Mouse (Mus musculus) kidney, postnatal 10 days (tissue): ENCODE results near the gene Pde4b.
A peak's percentile ranks its signal among the peaks of the same experiment; 100 is the strongest.

Experiments
- DNase-seq: peaks from one replicate; pipeline ENCODE4 v3.0.0; 2021; ENCODE audit warnings: mixed read lengths

Gene Pde4b

DNA sequence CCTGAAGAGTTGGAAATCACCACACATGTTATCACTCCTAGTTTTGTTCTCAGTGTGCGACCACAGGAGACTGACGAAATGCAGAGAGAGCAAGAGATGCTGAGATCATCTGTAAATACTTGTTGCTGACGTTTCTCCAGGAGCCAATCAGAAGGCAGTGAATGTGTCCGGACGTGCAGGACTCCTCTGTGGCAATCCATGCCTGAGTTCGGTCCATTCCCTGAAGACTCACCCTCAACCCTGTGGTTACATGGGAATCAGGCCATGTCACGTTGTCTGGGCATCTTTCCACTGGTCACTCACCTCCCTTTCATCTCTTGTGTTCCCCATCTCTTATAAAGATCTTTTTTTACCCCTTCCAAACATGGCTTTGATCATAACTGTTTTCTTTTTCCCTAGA lies 468.2 kb downstream of the Pde4b start:
- DNase-seq: no peak

DNA sequence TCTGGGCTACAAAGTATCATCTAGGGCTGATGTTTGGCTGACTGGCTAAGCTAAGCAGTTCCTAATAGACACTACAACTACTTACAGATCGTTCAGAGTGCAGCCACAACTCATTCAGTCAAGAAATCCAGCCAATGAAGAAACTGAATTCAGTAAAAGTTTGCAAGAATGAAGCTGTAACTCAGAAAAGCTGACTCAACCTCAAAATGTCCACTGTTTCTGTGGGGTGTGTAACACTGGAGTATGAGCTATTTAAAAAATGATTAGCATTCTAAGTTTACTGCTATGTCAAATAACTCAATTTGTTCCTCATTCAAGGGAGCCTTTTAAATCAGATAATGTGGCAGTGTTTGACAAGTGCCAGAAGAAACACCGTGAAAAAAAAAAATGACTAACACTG lies 469.7 kb downstream of the Pde4b start:
- no peak for DNase-seq

DNA sequence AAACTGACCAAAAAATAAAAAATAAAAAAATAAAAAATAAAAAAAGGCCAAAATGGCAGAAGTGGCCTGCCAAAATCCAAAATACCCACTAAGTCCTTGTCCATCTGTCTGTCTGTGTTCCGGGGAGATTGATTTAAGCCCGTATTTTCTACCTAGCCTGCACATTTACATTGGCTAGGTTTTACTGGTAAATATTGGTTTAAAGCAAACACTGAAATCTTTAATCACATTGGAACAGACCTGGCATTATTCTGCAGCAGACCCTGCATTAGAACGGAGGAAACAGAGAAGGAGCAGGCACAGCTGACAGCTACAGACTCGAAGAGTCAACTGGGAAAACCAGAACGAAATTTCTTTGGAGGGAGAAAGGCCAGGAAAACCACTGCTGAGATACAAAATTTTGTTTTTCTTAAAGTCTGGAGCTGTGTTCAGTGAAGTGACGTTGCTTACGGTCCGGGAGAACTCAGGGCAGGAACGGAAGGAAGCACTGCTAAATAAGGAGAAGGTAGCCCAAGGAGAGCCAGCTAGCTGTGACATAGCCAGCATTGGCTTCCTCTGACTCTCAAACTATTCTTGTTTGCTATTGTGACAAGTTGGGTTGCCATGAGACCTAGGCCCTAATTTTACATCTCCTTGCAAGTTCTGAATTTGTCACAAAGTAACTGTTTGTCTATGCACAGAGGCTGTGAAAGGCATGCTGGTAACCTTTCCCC lies 470.3 kb downstream of the Pde4b start:
- no peak for DNase-seq

DNA sequence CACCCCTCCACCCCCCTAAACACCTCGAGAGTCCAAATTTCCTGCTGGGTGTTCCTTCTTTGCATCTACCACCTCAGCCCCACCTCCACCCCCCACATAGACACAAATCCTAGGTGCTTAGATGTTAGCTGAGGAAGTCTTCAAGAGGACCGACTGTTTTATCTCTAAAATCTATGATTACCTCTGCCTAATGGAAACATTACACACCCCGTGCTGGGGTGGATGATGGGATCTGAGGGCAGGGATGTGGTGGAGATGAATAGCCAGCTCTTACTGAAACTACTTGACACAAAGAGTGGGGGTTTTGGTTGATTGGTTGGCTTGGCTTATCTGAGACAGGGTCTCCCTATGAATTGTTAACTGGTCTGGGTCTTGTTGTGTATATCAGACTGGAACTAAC lies 471.0 kb downstream of the Pde4b start:
- no peak for DNase-seq

DNA sequence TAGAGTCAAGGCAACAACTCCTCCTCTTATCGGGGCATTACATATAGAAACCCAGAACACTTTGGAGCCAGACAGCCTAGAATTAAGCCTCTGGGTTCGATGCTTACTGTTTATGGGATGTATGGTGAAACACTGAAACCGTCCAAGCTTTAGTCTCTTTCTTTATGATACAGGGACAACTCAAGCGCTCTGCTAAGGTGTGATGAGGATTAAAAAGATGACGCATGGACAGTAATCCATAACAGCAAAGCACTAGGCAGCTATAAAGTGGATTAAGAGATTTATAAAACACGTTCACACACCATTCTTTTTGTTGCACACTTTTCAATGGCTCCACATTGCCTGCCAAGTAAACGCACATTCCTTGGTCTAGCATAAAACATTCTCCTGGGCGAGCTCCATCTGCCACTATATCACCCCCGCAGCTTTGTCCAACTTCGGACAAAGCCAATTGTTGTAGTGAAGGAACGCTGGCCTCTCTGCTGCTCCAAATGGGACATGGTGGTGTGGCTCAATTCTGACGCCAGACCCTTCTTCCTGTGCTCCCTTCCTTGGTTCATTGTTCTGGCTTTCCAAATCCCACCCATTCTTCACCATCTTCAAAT lies 473.4 kb downstream of the Pde4b start:
- DNase-seq: no peak

DNA sequence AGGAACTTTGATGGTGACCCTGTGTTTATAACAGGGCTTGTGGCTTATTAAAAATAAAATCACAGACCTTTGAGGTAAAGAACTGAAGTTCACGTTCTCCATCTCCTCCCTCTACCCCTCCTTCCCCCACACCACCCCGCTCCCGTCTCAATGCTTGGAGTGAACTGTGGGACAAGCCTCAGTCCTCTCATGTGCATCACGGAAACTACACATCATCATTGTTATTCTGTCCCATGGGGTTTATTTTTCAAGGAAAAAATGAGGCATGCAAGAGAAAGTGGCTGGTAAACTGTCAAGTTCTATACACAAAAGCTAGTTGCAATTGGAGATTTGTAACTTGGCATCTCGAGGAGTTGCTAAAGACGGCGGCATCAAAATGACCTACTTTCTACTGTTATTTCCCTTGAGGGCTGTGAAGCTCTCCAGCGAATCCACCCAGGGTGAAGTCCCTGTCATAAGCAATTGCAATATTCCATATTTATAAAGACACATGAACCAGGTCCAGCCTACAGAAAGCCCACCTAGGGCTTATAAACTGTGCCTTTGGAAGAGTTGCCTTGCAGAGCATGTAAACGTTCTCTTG lies 476.0 kb downstream of the Pde4b start:
- no peak for DNase-seq

DNA sequence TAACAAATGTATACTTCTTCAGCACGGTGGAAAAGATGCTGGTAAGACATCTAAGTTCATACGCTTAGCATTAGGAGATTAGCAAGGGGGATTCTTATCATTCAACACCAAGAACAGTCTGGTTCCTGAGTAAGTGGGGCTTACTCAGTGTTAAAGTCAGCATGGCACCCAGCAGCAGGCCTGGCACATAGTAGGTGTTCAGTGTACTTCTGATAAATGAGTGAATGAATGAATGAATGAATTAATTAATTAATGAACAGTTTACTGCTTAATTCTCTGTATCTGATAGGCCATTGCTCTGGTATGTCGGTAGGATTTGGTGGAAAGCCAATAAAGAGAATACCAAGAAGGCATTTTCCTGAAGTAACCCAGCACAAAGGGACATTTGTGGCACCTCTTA lies 476.9 kb downstream of the Pde4b start:
- DNase-seq: no peak

DNA sequence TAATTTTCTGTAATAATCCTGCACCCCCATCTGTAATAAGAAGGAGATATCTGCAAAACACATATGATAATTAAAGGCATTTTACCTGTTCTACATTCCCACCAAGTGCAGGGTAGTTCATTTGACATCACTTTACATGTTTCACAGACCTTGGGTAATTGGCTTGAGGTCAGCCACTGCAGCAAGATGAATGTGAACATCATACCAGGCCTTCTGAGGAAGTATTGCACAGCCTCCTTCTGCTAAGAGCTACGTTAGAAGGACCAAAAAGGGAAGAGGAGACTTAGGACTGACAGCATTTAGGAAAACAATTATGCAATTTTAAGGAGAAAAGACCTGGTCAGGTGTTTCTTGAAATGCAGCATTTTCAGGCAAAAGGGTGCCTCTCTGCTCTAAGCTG lies 479.1 kb downstream of the Pde4b start:
- DNase-seq: no peak

DNA sequence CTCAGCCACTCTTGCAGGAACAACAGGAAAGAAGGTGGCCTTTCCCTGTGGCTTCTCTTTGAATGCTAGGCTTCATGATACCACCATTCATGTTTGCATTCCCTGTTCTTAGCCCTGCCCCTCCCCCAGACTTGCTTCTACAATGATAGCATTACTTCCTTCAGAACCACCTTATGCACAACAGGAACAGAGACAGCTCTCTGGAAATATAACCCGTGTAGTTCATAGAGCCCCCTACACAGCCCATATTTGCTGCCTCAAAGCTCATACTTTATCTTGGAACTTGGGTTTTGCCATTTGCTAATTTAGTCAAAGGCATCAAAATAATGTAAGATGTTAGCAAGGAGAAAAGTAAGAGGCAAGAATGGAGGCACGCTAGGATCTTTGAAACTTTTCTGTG lies 479.8 kb downstream of the Pde4b start:
- no peak for DNase-seq

DNA sequence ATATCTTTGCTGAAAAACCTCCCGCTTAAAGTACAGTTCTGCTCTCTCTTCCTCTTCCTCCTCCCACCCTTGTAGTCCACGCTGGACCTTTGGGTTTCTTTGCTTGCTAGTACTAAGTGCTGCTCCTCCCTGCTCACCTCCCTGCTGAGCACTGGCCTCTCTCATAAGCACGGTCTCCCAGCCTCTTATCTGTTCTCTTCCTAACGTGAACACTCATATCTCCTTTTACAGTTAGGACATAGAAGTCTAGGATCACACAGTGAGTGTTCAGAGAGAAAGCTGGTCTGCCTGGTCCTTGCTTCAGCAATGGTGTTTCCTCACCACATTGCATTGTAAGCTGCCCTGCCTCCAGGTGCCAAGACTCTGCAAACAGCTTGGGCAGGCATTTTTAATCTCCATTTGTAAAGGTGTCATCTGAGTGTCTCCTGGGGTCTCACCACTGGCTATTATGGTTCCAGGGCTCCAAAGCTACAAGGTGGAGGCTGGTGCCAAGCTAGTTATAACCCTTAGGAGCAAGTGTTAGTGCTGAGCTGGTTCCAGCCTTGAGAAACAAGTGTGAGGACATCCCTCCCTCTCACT lies 480.4 kb downstream of the Pde4b start:
- no peak for DNase-seq

DNA sequence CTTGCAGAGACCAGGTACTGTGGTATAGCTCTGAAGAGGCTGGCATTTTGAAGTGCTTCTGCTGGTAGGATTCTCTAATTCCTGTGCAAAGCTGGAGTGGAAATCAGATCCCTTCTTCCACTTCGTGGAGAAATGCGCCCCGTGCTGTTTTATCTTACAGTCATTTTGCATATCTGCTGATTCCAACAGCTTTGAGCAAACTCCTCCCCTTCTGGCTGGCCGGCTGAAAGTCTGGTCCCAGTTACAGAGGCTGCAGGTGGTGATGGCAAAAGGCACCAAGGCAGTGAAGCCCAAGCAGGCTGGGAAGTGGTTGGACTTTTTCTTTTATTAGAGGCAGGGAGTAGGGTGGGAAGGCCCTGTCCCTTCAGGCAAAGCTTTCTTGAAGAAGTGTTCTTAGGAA lies 481.2 kb downstream of the Pde4b start:
- DNase-seq: peak; percentile 80

DNA sequence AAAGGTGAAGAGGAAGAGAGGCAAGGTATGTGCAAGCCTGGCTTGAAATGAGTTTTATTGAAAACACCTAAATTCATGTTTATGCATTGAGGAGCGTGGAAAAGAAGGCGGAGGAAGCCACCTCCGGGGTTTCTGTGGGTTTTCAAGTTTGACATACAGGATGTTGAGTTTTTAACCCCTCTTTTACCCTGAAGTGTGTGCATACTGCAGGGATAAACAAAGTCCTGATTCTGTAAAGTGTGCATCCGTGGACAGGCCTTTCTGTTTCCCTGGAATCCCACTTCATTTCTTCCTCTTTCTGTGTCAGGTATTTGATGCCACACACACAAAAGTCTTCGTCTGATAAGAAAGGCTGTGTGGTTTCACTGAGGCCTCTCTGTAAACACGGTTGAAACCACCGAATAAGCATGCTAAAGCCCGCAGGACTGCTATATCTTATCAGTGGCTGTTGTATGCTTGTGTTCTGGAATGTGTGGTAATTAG lies 481.8 kb downstream of the Pde4b start:
- no peak for DNase-seq

DNA sequence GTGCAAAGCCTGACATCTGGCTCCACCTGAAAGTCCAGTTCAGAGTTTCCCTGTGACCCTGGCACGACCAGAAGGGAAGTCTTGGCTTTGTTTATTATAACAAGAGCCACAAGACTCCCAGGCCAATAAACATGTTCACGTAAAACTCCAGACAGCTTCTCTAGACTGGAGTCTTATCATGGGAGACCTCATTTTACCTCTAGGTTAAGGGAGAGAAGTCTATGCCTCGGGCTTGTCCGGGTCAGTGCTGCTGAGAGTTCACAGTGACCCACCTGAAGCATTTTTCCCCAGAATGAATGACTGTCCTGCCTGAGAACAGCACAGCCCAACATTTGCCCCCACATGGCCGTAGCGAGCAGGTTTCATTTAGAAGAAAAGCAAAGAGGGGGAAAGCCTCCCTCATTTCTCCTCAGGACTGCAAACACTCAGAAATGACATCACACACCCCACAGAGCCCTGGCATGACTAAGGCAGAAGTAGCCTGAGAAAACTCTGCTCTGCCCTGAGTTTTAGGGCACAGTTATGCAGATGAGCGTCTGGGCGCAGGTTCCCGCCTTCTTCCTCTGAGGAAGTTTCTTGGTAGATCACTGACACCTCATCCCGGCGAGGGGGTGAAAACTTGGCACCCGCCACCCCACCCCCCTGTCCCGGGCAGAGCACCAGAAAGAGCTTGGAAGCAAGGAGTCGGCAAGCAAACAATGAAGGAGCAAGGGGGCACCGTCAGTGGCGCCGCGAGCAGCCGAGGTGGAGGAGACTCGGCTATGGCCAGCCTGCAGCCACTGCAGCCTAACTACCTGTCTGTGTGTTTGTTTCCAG lies 482.8 kb downstream of the Pde4b start:
- DNase-seq: peak; percentile 81

DNA sequence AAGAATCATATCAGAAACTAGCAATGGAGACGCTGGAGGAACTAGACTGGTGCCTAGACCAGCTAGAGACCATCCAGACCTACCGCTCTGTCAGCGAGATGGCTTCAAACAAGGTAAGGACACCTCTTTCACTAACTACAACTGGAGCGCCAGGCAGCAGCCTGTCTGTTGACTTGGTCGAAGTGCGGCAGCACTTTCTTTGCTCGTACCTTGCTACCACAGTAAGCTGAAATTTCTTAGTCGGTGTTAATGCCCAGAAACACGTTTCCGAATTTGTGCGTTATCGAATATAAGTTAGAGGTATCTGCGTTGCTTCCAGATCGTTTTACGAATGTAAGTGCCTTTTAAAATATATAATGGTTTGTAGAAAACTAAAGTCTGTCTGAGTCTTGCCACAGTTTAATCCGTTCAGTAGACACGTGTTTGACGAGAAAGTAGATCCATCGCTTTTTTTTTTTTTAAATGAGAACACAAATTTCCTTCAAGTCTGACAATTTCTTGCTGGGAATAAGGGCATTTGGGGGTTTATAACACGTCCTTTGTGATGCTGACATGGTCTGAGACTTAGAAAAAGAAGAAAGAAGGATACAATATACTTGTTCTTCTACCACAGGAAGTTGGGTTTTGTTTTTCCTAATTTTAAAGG lies 483.5 kb downstream of the Pde4b start:
- peak; percentile 59 for DNase-seq

DNA sequence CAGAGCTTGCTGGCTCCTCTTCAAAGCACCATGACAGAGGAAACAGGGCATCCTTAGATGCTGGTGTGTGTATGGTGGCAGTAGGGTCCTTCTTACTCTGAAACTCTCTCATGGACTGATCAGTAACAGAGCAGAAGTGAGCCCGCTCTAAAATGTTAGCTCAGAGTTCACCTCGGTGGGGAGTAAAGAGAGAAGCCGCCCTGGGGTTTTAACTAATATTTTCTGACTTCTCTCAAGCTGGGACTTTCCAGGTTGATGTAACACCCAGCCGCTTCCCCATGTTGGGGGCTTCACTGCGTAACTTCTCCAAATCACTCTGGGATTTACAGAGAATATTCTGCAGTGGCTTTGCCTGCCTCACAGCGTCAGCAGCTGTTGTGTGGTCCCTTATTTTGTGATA lies 484.7 kb downstream of the Pde4b start:
- no peak for DNase-seq

DNA sequence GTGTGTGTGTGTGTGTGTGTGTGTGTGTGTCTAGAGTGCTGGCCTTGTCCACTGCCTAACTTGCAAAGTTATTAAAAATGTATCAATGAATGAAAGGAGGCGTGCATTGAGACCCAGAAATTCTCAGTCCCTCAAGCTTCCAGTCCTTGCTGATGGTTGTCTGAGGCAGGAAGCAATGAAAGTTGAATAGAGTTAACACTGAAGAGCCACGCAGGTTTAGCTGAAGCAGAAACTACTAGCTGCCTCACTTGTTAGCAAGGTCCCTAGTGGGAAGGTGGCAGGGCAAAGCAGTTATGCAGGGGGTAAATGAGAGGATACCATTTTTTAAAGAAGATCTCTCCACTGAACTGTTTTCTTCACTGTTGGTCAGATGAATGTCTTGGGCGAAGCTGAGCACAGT lies 485.2 kb downstream of the Pde4b start:
- no peak for DNase-seq

DNA sequence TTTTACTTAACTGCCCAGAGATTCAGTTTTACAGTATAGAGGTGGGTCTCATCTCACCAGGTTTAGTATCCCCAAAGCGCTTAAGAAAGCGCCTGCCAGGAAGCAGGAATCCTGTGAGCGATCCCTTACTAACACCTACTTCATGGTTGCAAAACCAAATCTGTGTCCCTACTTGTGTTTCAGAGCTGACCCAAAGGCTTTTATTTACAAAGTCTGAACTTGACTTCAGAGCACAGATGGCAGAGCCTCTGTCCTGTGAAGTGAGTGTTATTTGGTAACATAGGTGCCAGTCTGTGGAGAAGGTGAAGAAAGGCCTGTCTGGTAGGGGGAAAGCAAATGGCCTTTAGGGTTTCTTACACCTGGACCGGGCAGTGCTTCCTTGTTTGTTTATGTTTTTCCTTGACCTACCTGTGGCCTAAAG lies 486.0 kb downstream of the Pde4b start:
- no peak for DNase-seq

DNA sequence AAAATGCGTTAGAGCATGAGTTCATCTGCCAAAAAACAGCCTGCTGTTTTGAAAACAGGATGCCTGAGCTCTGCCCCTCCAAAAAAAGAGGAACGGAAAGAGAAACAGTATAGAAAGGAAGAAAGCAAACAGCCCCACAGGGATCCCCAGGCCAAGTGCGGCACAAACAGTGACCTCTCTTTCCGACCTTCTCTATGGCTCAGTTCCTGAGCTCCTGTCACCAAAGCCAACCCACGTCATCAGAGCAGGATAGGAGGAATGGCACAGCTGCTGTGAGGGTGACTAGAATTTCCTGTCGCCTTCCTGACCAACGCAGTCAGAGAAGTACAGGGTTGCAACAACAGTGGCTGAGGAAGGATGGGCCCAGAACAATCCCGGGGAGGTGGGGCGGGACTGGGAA lies 486.9 kb downstream of the Pde4b start:
- peak; percentile 61 for DNase-seq

DNA sequence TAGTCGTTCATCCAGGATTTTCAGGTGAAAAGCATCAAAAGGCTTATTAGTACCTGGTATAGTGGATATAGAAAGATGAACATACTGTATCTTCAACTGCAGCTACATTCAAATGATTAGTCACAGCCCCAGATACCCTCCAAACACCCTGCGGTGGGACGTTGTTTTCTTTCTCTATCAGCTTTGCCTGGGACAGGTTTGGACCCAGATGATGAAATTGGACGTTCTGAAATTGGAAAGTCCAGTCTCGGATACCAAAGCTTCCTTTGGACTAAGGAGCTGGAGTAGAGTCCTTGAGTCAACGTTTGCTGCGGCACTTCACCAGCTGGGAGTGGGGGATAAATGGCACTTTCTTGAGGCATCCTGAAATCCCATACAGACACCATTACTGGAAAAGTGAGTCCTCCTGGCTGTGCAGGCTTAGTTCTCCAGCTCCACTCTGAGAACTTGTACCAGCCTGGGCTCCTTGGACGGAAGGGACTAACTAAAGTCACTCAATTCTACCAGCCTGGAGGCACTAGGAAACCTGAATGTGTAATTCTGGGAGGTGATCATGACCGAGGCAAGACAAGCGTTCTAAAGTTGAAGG lies 487.4 kb downstream of the Pde4b start:
- no peak for DNase-seq

DNA sequence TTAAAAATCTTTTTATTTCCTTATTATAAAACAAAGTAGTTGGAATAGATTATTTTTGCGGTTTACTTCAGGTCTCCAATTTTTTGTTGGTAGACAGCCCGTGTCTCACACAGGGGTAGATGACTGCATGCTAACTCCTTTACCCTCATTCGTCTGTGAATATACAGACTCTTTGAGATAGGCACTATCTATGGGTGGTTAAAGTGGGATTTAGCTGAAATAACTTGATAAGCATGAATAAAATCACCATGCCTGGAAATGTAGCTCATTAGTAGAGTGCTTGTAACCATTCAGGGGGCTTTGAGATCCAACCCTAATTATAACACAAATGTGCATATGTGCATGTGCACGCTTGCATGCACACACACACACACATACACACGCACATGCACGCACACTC lies 488.8 kb downstream of the Pde4b start:
- no peak for DNase-seq

DNA sequence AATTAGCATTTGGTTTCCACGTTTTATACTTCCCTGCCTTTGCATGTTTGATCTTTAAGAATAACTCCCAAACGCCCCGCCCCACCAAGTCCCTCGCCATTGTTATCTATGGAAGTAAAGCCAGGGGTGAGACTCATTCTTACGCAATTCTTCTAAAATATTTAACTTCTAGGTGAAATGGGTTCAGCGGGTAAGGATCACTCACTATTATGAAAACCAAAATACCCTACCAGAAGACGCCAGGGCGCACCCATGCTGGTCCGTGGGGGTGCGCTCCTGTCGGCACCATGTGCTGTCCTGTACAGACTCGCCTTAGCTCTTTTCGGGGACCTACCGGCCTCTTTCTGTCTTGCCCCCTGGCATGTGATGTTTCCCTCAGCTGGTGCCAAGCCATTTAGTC lies 490.3 kb downstream of the Pde4b start:
- DNase-seq: no peak

DNA sequence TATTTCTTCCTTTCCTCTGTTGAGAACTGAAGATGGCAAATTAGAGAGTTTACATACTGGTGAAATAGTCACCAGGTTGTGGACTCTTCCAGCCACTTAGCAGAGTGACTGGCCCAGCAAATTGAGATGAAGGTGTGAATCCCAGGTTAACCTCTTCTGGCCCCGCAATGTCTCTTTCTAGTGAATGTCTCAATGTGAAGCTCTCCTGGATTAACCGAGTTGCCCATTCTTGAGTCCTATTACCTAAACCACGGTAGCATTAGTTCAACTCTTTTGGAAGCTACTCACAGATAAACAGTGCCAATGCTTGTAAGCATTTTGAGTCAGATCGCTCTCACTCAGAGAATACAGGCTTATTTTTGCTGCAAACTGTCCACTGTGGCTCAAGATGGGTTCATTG lies 491.7 kb downstream of the Pde4b start:
- no peak for DNase-seq
